Mouse (Mus musculus): ENCODE data around the gene Thap2. TPM values are rescaled to one million over a fixed set of nuclear protein-coding genes. Genes with fewer than 3 reads are reported as not detected.

Thap2 gene
- polyA plus RNA-seq (2016; fragmentation: Nextera tagmentation; extraction: Ambion mirVana): 19.1 and 22.3 TPM in 2 replicates

GRCm38 (mm10) chr10:115384221-115385017 is at the start of gene Thap2, which contains the start of gene Zfc3h1:
Thap2 (minus strand) TSS chr10:115384443.
Zfc3h1 (plus strand) TSS chr10:115384959.
- Histone ChIP-seq H3K4me1 (peaks cover 48% of the 10 kb centered on the region), H3K27me3 (ENCODE audit: poor library complexity, severe bottlenecking) (no peaks in the 10 kb centered on the region), H3K9me3 (no peaks in the 10 kb centered on the region), H3K36me3 (replicated peaks) (peaks cover 29% of the 10 kb centered on the region), H3K4me3 (peak within 1 kb of the TSS; percentile 77), H3K27ac (peak within 1 kb of the TSS; percentile 97)
- peak; percentile 98 for DNase-seq (ENCODE audit: extremely low spot score, low spot score)
- WGBS: under 1% methylated on average over 65 of the region's 65 CpGs

GRCm38 (mm10) chr10:115425351-115425750 is 41.1 kb upstream of the Thap2 start:
- WGBS: 65% methylated on average over 2 of the region's 2 CpGs
- Histone ChIP-seq H3K4me1 (no peaks in the 10 kb centered on the region), H3K27ac (no peak overlapping the region), H3K27me3 (ENCODE audit: poor library complexity, severe bottlenecking) (no peaks in the 10 kb centered on the region), H3K36me3 (replicated peaks) (peaks cover 95% of the 10 kb centered on the region), H3K9me3 (no peaks in the 10 kb centered on the region), H3K4me3 (no peak overlapping the region)
- DNase-seq (ENCODE audit: extremely low spot score, low spot score): no peak

- 90% methylated on average over 4 of the region's 4 CpGs for WGBS
- no peak for DNase-seq (ENCODE audit: extremely low spot score, low spot score)
- H3K9me3 ChIP-seq: no peaks in the 10 kb centered on the region
- no peak overlapping the region for H3K4me3 ChIP-seq
- H3K27me3 ChIP-seq (ENCODE audit: poor library complexity, severe bottlenecking): no peaks in the 10 kb centered on the region
- peaks cover 95% of the 10 kb centered on the region for H3K36me3 ChIP-seq (replicated peaks)
- no peak overlapping the region for H3K27ac ChIP-seq
- H3K4me1 ChIP-seq: no peaks in the 10 kb centered on the region
These were observed 37.7 kb upstream of the Thap2 start for GRCm38 (mm10) chr10:115421976-115422375.

GRCm38 (mm10) chr10:115414056-115414455 is 29.8 kb upstream of the Thap2 start:
- Histone ChIP-seq H3K36me3 (replicated peaks) (peaks cover 99% of the 10 kb centered on the region), H3K4me1 (no peaks in the 10 kb centered on the region), H3K9me3 (no peaks in the 10 kb centered on the region), H3K27me3 (ENCODE audit: poor library complexity, severe bottlenecking) (no peaks in the 10 kb centered on the region), H3K4me3 (no peak overlapping the region), H3K27ac (no peak overlapping the region)
- no peak for DNase-seq (ENCODE audit: extremely low spot score, low spot score)
- 89% methylated on average over 3 of the region's 3 CpGs for WGBS

GRCm38 (mm10) chr10:115413496-115413895 is 29.3 kb upstream of the Thap2 start:
- Histone ChIP-seq H3K27me3 (ENCODE audit: poor library complexity, severe bottlenecking) (no peaks in the 10 kb centered on the region), H3K4me1 (no peaks in the 10 kb centered on the region), H3K27ac (no peak overlapping the region), H3K9me3 (no peaks in the 10 kb centered on the region), H3K36me3 (replicated peaks) (peaks cover 99% of the 10 kb centered on the region), H3K4me3 (no peak overlapping the region)
- WGBS: 90% methylated on average over 2 of the region's 2 CpGs
- no peak for DNase-seq (ENCODE audit: extremely low spot score, low spot score)

GRCm38 (mm10) chr10:115406393-115406792 is 22.1 kb upstream of the Thap2 start:
- Histone ChIP-seq H3K27me3 (ENCODE audit: poor library complexity, severe bottlenecking) (no peaks in the 10 kb centered on the region), H3K4me1 (no peaks in the 10 kb centered on the region), H3K9me3 (no peaks in the 10 kb centered on the region), H3K27ac (no peak overlapping the region), H3K36me3 (replicated peaks) (peaks cover 93% of the 10 kb centered on the region), H3K4me3 (no peak overlapping the region)
- 72% methylated on average over 6 of the region's 6 CpGs for WGBS
- peak; percentile 42 for DNase-seq (ENCODE audit: extremely low spot score, low spot score)

GRCm38 (mm10) chr10:115391896-115392295 is 7.7 kb upstream of the Thap2 start:
- no peak overlapping the region for H3K4me3 ChIP-seq
- H3K36me3 ChIP-seq (replicated peaks): peaks cover 70% of the 10 kb centered on the region
- 93% methylated on average over 1 of the region's 1 CpGs for WGBS

GRCm38 (mm10) chr10:115391076-115391475 is 6.8 kb upstream of the Thap2 start:
- Histone ChIP-seq H3K9me3 (no peaks in the 10 kb centered on the region), H3K36me3 (replicated peaks) (peaks cover 65% of the 10 kb centered on the region), H3K4me1 (peaks cover 25% of the 10 kb centered on the region), H3K27ac (no peak overlapping the region), H3K4me3 (no peak overlapping the region), H3K27me3 (ENCODE audit: poor library complexity, severe bottlenecking) (no peaks in the 10 kb centered on the region)
- WGBS: 92% methylated on average over 4 of the region's 4 CpGs
- no peak for DNase-seq (ENCODE audit: extremely low spot score, low spot score)

More at GRCm38 (mm10) chr10:115391896-115392295, 7.7 kb upstream of the Thap2 start:
- Histone ChIP-seq H3K9me3 (no peaks in the 10 kb centered on the region), H3K27ac (no peak overlapping the region), H3K27me3 (ENCODE audit: poor library complexity, severe bottlenecking) (no peaks in the 10 kb centered on the region), H3K4me1 (peaks cover 17% of the 10 kb centered on the region)
- DNase-seq (ENCODE audit: extremely low spot score, low spot score): no peak

GRCm38 (mm10) chr10:115387891-115388290 is 3.6 kb upstream of the Thap2 start:
- peaks cover 31% of the 10 kb centered on the region for H3K4me1 ChIP-seq

GRCm38 (mm10) chr10:115385018-115386002 is 1.1 kb upstream of the Thap2 start:
- H3K36me3 ChIP-seq (replicated peaks): peaks cover 31% of the 10 kb centered on the region
- WGBS: under 1% methylated on average over 96 of the region's 101 CpGs
- H3K9me3 ChIP-seq: no peaks in the 10 kb centered on the region

More at GRCm38 (mm10) chr10:115387891-115388290, 3.6 kb upstream of the Thap2 start:
- Histone ChIP-seq H3K27ac (no peak overlapping the region), H3K27me3 (ENCODE audit: poor library complexity, severe bottlenecking) (no peaks in the 10 kb centered on the region), H3K4me3 (no peak overlapping the region), H3K36me3 (replicated peaks) (peaks cover 37% of the 10 kb centered on the region), H3K9me3 (no peaks in the 10 kb centered on the region)
- no peak for DNase-seq (ENCODE audit: extremely low spot score, low spot score)
- WGBS: 94% methylated on average over 3 of the region's 3 CpGs

GRCm38 (mm10) chr10:115383644-115384220 is 511 bp downstream of the Thap2 start:
- no peaks in the 10 kb centered on the region for H3K9me3 ChIP-seq
- WGBS: 5% methylated on average over 15 of the region's 15 CpGs
- peaks cover 24% of the 10 kb centered on the region for H3K36me3 ChIP-seq (replicated peaks)
- H3K4me3 ChIP-seq: peak overlapping the region; percentile 77
- peaks cover 48% of the 10 kb centered on the region for H3K4me1 ChIP-seq
- H3K27ac ChIP-seq: peak overlapping the region; percentile 97
- no peak for DNase-seq (ENCODE audit: extremely low spot score, low spot score)
- H3K27me3 ChIP-seq (ENCODE audit: poor library complexity, severe bottlenecking): no peaks in the 10 kb centered on the region

More at GRCm38 (mm10) chr10:115385018-115386002, 1.1 kb upstream of the Thap2 start:
- peak overlapping the region; percentile 77 for H3K4me3 ChIP-seq
- DNase-seq (ENCODE audit: extremely low spot score, low spot score): peak; percentile 69
- peaks cover 48% of the 10 kb centered on the region for H3K4me1 ChIP-seq
- peak overlapping the region; percentile 97 for H3K27ac ChIP-seq
- H3K27me3 ChIP-seq (ENCODE audit: poor library complexity, severe bottlenecking): no peaks in the 10 kb centered on the region

Measured in forebrain, embryonic 10.5 days (tissue).